9 mouse cellular contexts compared by ENCODE assay signal in the genomic region with DNA sequence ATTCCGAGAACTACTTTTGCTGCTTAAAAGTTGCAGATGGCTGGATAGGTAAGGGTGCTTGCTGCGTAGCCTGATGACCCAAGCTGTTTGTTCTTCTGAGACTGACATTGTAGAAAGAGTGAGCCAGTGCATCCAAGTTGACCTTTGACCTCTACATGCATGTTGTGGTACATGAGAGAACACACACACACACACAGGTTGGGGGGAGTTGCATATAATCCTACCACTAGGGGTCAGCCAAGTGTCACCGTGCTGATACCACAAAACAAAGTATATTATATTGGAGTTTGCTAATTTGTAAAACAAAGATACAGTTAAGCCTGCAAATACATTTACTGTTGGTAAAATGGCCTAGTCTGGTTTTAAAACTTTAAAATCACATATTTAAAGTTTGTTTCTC. TPM values are rescaled to one million over a fixed set of nuclear protein-coding genes. Genes with fewer than 3 reads are reported as not detected.
DNase-seq lines count a peak whose midpoint lies in the region; ATAC-seq lines count a peak whose summit lies in the region.
"Had no signal": no experiment of that assay in that cellular context is flagged by ENCODE, and none has a peak within 500 bp of the region (broad histone marks: within the 10 kb centered on the region; RNA-seq: fewer than 3 reads in every experiment).

No protein-coding gene starts in this region.

- no peak overlapping the region for H3K4me3 ChIP-seq in midbrain, embryonic 11.5 days (ENCODE audit: low read depth, low read length)
- H3K4me3 ChIP-seq in midbrain, embryonic 16.5 days (ENCODE audit: low read depth, low read length), result no peak overlapping the region
- H3K4me3 ChIP-seq: hindbrain, embryonic 15.5 days had no signal

- H3K4me2 ChIP-seq in midbrain, embryonic 11.5 days, result no peak overlapping the region
- no peak overlapping the region for H3K4me2 ChIP-seq in midbrain, embryonic 16.5 days (ENCODE audit: low read length)
- H3K4me2 ChIP-seq: hindbrain, embryonic 15.5 days had no signal

- H3K36me3 ChIP-seq in midbrain, embryonic 11.5 days (ENCODE audit: control insufficient read depth, insufficient read depth, low read length), result no peaks in the 10 kb centered on the region
- no peaks in the 10 kb centered on the region for H3K36me3 ChIP-seq in midbrain, embryonic 16.5 days (ENCODE audit: control insufficient read depth, insufficient read depth, low read length)
- H3K36me3 ChIP-seq: hindbrain, embryonic 15.5 days had no signal

- no peak overlapping the region for H3K9ac ChIP-seq in midbrain, embryonic 11.5 days (ENCODE audit: low read length)
- no peak overlapping the region for H3K9ac ChIP-seq in midbrain, embryonic 16.5 days (ENCODE audit: low read depth, low read length)
- H3K9ac ChIP-seq: hindbrain, embryonic 15.5 days had no signal

- no peaks in the 10 kb centered on the region for H3K27me3 ChIP-seq in midbrain, embryonic 11.5 days (ENCODE audit: control insufficient read depth, insufficient read depth, low read length)
- no peaks in the 10 kb centered on the region for H3K27me3 ChIP-seq in midbrain, embryonic 16.5 days (ENCODE audit: control insufficient read depth, insufficient read depth, low read depth, low read length)
- H3K27me3 ChIP-seq: hindbrain, embryonic 15.5 days had no signal

- no peak overlapping the region for H3K27ac ChIP-seq in midbrain, embryonic 11.5 days (ENCODE audit: low read depth, low read length)
- H3K27ac ChIP-seq in midbrain, embryonic 16.5 days (ENCODE audit: low read length), result no peak overlapping the region
- H3K27ac ChIP-seq: hindbrain, embryonic 15.5 days had no signal

- peak; percentile 51 for DNase-seq in adrenal gland, postnatal 14 days
- DNase-seq in adrenal gland, adult 18-20 months (ENCODE audit: low spot score in 2 of 2), result no peak
- no peak for DNase-seq in midbrain, embryonic 11.5 days (ENCODE audit: low spot score, missing footprints)
- DNase-seq in cerebellum, postnatal 10 days, result peak; percentile 68 to 83
- peak; percentile 23 to 50 for DNase-seq in lung, postnatal 4 days
- DNase-seq in testis, postnatal 14 days (ENCODE audit: low spot score), result no peak

- 73% methylated on average over 3 of the region's 3 CpGs for WGBS in midbrain, embryonic 11.5 days
- 77% methylated on average over 3 of the region's 3 CpGs for WGBS in midbrain, embryonic 16.5 days

- H3K4me1 ChIP-seq in midbrain, embryonic 11.5 days (ENCODE audit: control insufficient read depth, insufficient read depth, low read length), result no peaks in the 10 kb centered on the region
- H3K4me1 ChIP-seq in midbrain, embryonic 16.5 days (ENCODE audit: control insufficient read depth, insufficient read depth, low read length), result no peaks in the 10 kb centered on the region
- H3K4me1 ChIP-seq: hindbrain, embryonic 15.5 days had no signal

- peak; percentile 52; the same call in 1 of the 2 replicates for ATAC-seq in midbrain, embryonic 11.5 days (ENCODE audit: low FRiP score)
- ATAC-seq in midbrain, embryonic 16.5 days, result no peak
- peak; percentile 75 to 88 for ATAC-seq in hematopoietic stem cell, adult 5-6 weeks (replicated peaks in 1 of 2; ENCODE audit: insufficient read depth in 1 of 2, low FRiP score in 2 of 2, low TSS enrichment in 1 of 2, low read depth in 1 of 2, poor library complexity in 2 of 2, severe bottlenecking in 2 of 2)

- H3K9me3 ChIP-seq in midbrain, embryonic 11.5 days (ENCODE audit: control insufficient read depth, low read length), result no peaks in the 10 kb centered on the region
- H3K9me3 ChIP-seq in midbrain, embryonic 16.5 days (replicated peaks; ENCODE audit: control insufficient read depth, low read length, poor library complexity, severe bottlenecking), result no peaks in the 10 kb centered on the region
- H3K9me3 ChIP-seq: hindbrain, embryonic 15.5 days had no signal

RNA-seq across cellular contexts. Expression of a gene that starts 17.0 kb away (rescaled TPM):
- total RNA-seq in adrenal gland, postnatal 14 days (2021), result 23.5 and 27.8 TPM in 2 replicates
- total RNA-seq in adrenal gland, adult 18-20 months (2021), result 10 to 100 TPM; 22.8 to 25.0 TPM
- polyA plus RNA-seq in midbrain, embryonic 11.5 days (2014; fragmentation: Nextera tagmentation; extraction: Ambion mirVana), result 25.4 and 29.8 TPM in 2 replicates
- polyA plus RNA-seq in midbrain, embryonic 16.5 days (2015; fragmentation: Nextera tagmentation; extraction: Ambion mirVana), result 10.1 and 10.7 TPM in 2 replicates
- total RNA-seq in hematopoietic stem cell, adult 5-6 weeks (2017), result 18.9 and 32.6 TPM in 2 replicates

RNA-seq across cellular contexts. Expression of a gene that starts 25.4 kb away (rescaled TPM):
- total RNA-seq in adrenal gland, postnatal 14 days (2021), result 11.0 and 13.9 TPM in 2 replicates
- total RNA-seq in adrenal gland, adult 18-20 months (2021), result 10 to 100 TPM; 12.8 to 13.4 TPM
- polyA plus RNA-seq in midbrain, embryonic 11.5 days (2014; fragmentation: Nextera tagmentation; extraction: Ambion mirVana), result 91.1 and 94.2 TPM in 2 replicates
- polyA plus RNA-seq in midbrain, embryonic 16.5 days (2015; fragmentation: Nextera tagmentation; extraction: Ambion mirVana), result 43.0 and 45.0 TPM in 2 replicates
- 32.3 and 32.8 TPM in 2 replicates for total RNA-seq in hematopoietic stem cell, adult 5-6 weeks (2017)

RNA-seq across cellular contexts. Expression of a gene that starts 55.8 kb away (rescaled TPM):
- total RNA-seq in adrenal gland, postnatal 14 days (2021), result 8.8 and 13.6 TPM in 2 replicates
- total RNA-seq in adrenal gland, adult 18-20 months (2021), result 10 to 100 TPM; 11.1 to 14.3 TPM
- 4.9 and 5.8 TPM in 2 replicates for polyA plus RNA-seq in midbrain, embryonic 11.5 days (2014; fragmentation: Nextera tagmentation; extraction: Ambion mirVana)
- 6.2 and 6.7 TPM in 2 replicates for polyA plus RNA-seq in midbrain, embryonic 16.5 days (2015; fragmentation: Nextera tagmentation; extraction: Ambion mirVana)
- total RNA-seq in hematopoietic stem cell, adult 5-6 weeks (2017), result 6.4 and 13.1 TPM in 2 replicates

RNA-seq across cellular contexts. Expression of a gene that starts 55.9 kb away (rescaled TPM):
- 100 and 106 TPM in 2 replicates for total RNA-seq in adrenal gland, postnatal 14 days (2021)
- 100 to 1,000 TPM; 111 to 124 TPM for total RNA-seq in adrenal gland, adult 18-20 months (2021)
- 46.1 and 48.8 TPM in 2 replicates for polyA plus RNA-seq in midbrain, embryonic 11.5 days (2014; fragmentation: Nextera tagmentation; extraction: Ambion mirVana)
- polyA plus RNA-seq in midbrain, embryonic 16.5 days (2015; fragmentation: Nextera tagmentation; extraction: Ambion mirVana), result 32.1 and 32.2 TPM in 2 replicates
- total RNA-seq in hematopoietic stem cell, adult 5-6 weeks (2017), result 105 and 142 TPM in 2 replicates

Comparison
In these comparisons a context has a peak if more than half of its experiments do, and no peak if none do; other contexts are left out.
1. DNase-seq: peak in adrenal gland, postnatal 14 days (single experiment), cerebellum, postnatal 10 days (2 of 2) and lung, postnatal 4 days (2 of 2); none in adrenal gland, adult 18-20 months (0 of 2), midbrain, embryonic 11.5 days (single experiment) and testis, postnatal 14 days (single experiment).